Mouse (Mus musculus) ES-E14 (cell line): ENCODE data around the gene Cd151. TPM values are rescaled to one million over a fixed set of nuclear protein-coding genes. Genes with fewer than 3 reads are reported as not detected.

Source experiments
- DNase-seq: peaks from one replicate; pipeline ENCODE4 v3.0.0-alpha.2; 2013; ENCODE audit warnings: low read depth, low spot score
- H3K27ac ChIP-seq: 2 replicates; pipeline ENCODE4 v1.5.1; 2012; ENCODE audit warnings: low read depth, mild to moderate bottlenecking, low read length, moderate library complexity, mixed read lengths; ENCODE audit not compliant: poor library complexity, insufficient read depth, severe bottlenecking
- H3K36me3 ChIP-seq: 2 replicates; pipeline ENCODE4 v1.6.1; 2012; ENCODE audit warnings: mild to moderate bottlenecking, low read length, moderate library complexity, mixed read lengths; ENCODE audit not compliant: control insufficient read depth, poor library complexity, insufficient read depth, severe bottlenecking
- H3K4me1 ChIP-seq, 2 experiments: fragments of 150-350 bp in 1 of 2; sonication (generic) in 1 of 2; 2 replicates each; pipeline ENCODE4 v1.6.1; 2012; ENCODE audit warnings: low read length in 2 of 2, mild to moderate bottlenecking in 1 of 2, mixed read lengths in 1 of 2; ENCODE audit not compliant: control insufficient read depth in 2 of 2, insufficient read depth in 2 of 2, poor library complexity in 1 of 2
- H3K4me3 ChIP-seq, 2 experiments: fragments of 150-350 bp in 1 of 2; sonication (generic) in 1 of 2; 2 replicates each; pipeline ENCODE4 v1.5.1; 2012; ENCODE audit warnings: low read length in 2 of 2, low read depth in 1 of 2, mild to moderate bottlenecking in 1 of 2, mixed read lengths in 1 of 2; ENCODE audit not compliant: insufficient read depth in 1 of 2, poor library complexity in 1 of 2, severe bottlenecking in 1 of 2
- H3K9ac ChIP-seq: 2 replicates; pipeline ENCODE4 v1.6.1; 2012; ENCODE audit warnings: low read depth, mild to moderate bottlenecking, low read length, mixed read lengths; ENCODE audit not compliant: poor library complexity, insufficient read depth, severe bottlenecking
- H3K9me3 ChIP-seq: fragments of 150-350 bp; sonication (generic); 2 replicates; pipeline ENCODE4 v1.6.1; 2012; ENCODE audit warnings: low read depth, mild to moderate bottlenecking, low read length; ENCODE audit not compliant: control insufficient read depth, insufficient read depth
- CHD2 ChIP-seq: IDR thresholded peaks from 2 replicates; pipeline ENCODE4 v1.6.1; 2014; ENCODE audit warnings: mild to moderate bottlenecking, low read depth, low read length, inconsistent platforms
- HCFC1 ChIP-seq: IDR thresholded peaks from 2 replicates; pipeline ENCODE4 v1.6.1; 2012; ENCODE audit warnings: low read length, inconsistent platforms, borderline replicate concordance; ENCODE audit not compliant: insufficient read depth
- MAFK ChIP-seq: IDR thresholded peaks from 2 replicates; pipeline ENCODE4 v1.6.1; 2014; ENCODE audit warnings: mild to moderate bottlenecking, low read depth, low read length, inconsistent platforms; ENCODE audit not compliant: insufficient read depth
- ZC3H11A ChIP-seq: IDR thresholded peaks from 2 replicates; pipeline ENCODE4 v1.6.1; 2012; ENCODE audit warnings: low read depth, mild to moderate bottlenecking, inconsistent platforms, low read length, borderline replicate concordance
- ZNF384 ChIP-seq: IDR thresholded peaks from 2 replicates; pipeline ENCODE4 v1.6.1; 2012; ENCODE audit warnings: low read depth, low read length, inconsistent platforms
- in situ Hi-C, 2 experiments: fragments of 600-800 bp; cut with MboI; formaldehyde crosslinking; loops; one replicate each; pipeline ENCODE4 v1.15.1; 2025; ENCODE audit warnings: low sequenced_read_pairs in 2 of 2, inconsistent platforms in 1 of 2; ENCODE audit not compliant: unreplicated experiment in 2 of 2
- total RNA-seq: library from RNA; depleted of rRNA; stranded (reverse); fragments of 300-350 nt; gene quantifications from 2 replicates; pipeline ENCODE4 v1.2.3, GENCODE M21; 2012

The Cd151 gene
- total RNA-seq, 1 experiment = 238 TPM

- DNase-seq = no peak
- Histone ChIP-seq H3K27ac (no peak overlapping the region), H3K4me1 (peaks cover 4 to 15% of the 10 kb centered on the region in 2 experiments; a peak in 2 of 4 replicates), H3K9ac (no peak overlapping the region), H3K4me3 (no peak overlapping the region), H3K36me3 (no peaks in the 10 kb centered on the region; the same call in 1 of the 2 replicates), H3K9me3 (no peaks in the 10 kb centered on the region)
- in situ Hi-C loops = no loop called here
- TF ChIP-seq MAFK = peak; percentile 34; the same call in 1 of the 2 replicates
- no peak for TF ChIP-seq ZNF384
- TF ChIP-seq ZC3H11A = peak; percentile 77; the same call in 1 of the 2 replicates
- no peak for TF ChIP-seq CHD2
- TF ChIP-seq HCFC1 = no peak
Measured at GRCm38 (mm10) chr7:141480842-141481497, 13.8 kb downstream of the Cd151 start.

GRCm38 (mm10) chr7:141481498-141482401, 14.6 kb downstream of the Cd151 start:
- peaks cover 3% of the 10 kb centered on the region; the same call in 1 of the 2 replicates for H3K36me3 ChIP-seq
- peak overlapping the region; percentile 82 to 83 for H3K4me3 ChIP-seq
- no peak for DNase-seq
- no peaks in the 10 kb centered on the region for H3K9me3 ChIP-seq
- H3K4me1 ChIP-seq = peaks cover 4 to 9% of the 10 kb centered on the region in 2 experiments; a peak in 2 of 4 replicates
- peak overlapping the region; percentile 82 for H3K9ac ChIP-seq
- no peak for TF ChIP-seq ZC3H11A
- no peak for TF ChIP-seq ZNF384
- no peak for TF ChIP-seq HCFC1
- TF ChIP-seq MAFK = no peak
- no peak for TF ChIP-seq CHD2
- in situ Hi-C loops = no loop called here
- H3K27ac ChIP-seq = no peak overlapping the region

GRCm38 (mm10) chr7:141482531-141483024, 15.4 kb downstream of the Cd151 start:
- Histone ChIP-seq H3K9me3 (no peaks in the 10 kb centered on the region), H3K4me1 (peaks cover 4 to 7% of the 10 kb centered on the region in 2 experiments; a peak in 2 of 4 replicates), H3K36me3 (peaks cover 6% of the 10 kb centered on the region; the same call in 1 of the 2 replicates), H3K9ac (peak overlapping the region; percentile 82), H3K27ac (no peak overlapping the region), H3K4me3 (peak overlapping the region; percentile 82 to 83)
- in situ Hi-C loops = no loop called here
- no peak for TF ChIP-seq ZNF384
- no peak for TF ChIP-seq MAFK
- no peak for TF ChIP-seq ZC3H11A
- no peak for TF ChIP-seq CHD2
- TF ChIP-seq HCFC1 = no peak
- DNase-seq = no peak

GRCm38 (mm10) chr7:141483114-141483653, 16.0 kb downstream of the Cd151 start:
- H3K4me3 ChIP-seq = no peak overlapping the region
- H3K9ac ChIP-seq = no peak overlapping the region
- TF ChIP-seq MAFK = no peak
- TF ChIP-seq ZNF384 = no peak
- no peak for TF ChIP-seq HCFC1
- TF ChIP-seq CHD2 = no peak
- no peak for TF ChIP-seq ZC3H11A
- no peaks in the 10 kb centered on the region for H3K9me3 ChIP-seq
- H3K36me3 ChIP-seq = peaks cover 6% of the 10 kb centered on the region; the same call in 1 of the 2 replicates
- in situ Hi-C loops = no loop called here
- no peak overlapping the region for H3K27ac ChIP-seq
- peaks cover 4 to 7% of the 10 kb centered on the region in 2 experiments; a peak in 2 of 4 replicates for H3K4me1 ChIP-seq
- no peak for DNase-seq
